Mouse (Mus musculus): ENCODE measurements around the gene Pold1.

GRCm38 (mm10) chr7:44563284-44563683 lies 14.6 kb upstream of the Pold1 start:
- no peak for TF ChIP-seq ZNF384 (IDR thresholded peaks at IDR 0.05; ENCODE audit: low read depth, low read length)
- no peak for TF ChIP-seq ZC3H11A (IDR thresholded peaks at IDR 0.05; ENCODE audit: borderline replicate concordance, low read depth, low read length)
- no peak for TF ChIP-seq CHD2 (IDR thresholded peaks at IDR 0.05; ENCODE audit: low read depth, low read length)
